Mouse (Mus musculus) cerebellum, adult 2 months (tissue): ENCODE results near the gene St3gal5.

Experiments
- CTCF ChIP-seq: fragments of 200-500 bp; IDR thresholded peaks from 2 replicates; pipeline ENCODE4 v1.5.1; 2011; ENCODE audit warnings: low read depth, mild to moderate bottlenecking, control low read depth, low read length, moderate library complexity, borderline replicate concordance; ENCODE audit not compliant: insufficient read depth
- POLR2A ChIP-seq: fragments of 200-500 bp; IDR thresholded peaks from 2 replicates; pipeline ENCODE4 v1.6.1; 2011; ENCODE audit warnings: low read length, control low read depth, borderline replicate concordance; ENCODE audit not compliant: insufficient read depth

- TF ChIP-seq POLR2A, result no peak
- TF ChIP-seq CTCF, result no peak
These were observed 99.3 kb downstream of the St3gal5 start for GRCm38 (mm10) chr6:72196660-72197059.
